Mouse (Mus musculus): Measurements from ENCODE around the gene Smad5. TPM values are rescaled to one million over a fixed set of nuclear protein-coding genes. Genes with fewer than 3 reads are reported as not detected.

The Smad5 gene
- polyA plus RNA-seq (2021; fragmentation: Nextera tagmentation): 2.6 and 6.4 TPM in 2 replicates
- long read RNA-seq, experiment 1, full-length matches to known transcripts: 3 of 12 reads
- long read RNA-seq, experiment 1, partial matches to known transcripts: 0 of 12 reads
- long read RNA-seq, experiment 1, other reads (novel, unspliced or antisense): 9 of 12 reads
- long read RNA-seq, experiment 2, partial matches to known transcripts: 1 of 3 reads
- long read RNA-seq, experiment 2, other reads (novel, unspliced or antisense): 2 of 3 reads

DNA sequence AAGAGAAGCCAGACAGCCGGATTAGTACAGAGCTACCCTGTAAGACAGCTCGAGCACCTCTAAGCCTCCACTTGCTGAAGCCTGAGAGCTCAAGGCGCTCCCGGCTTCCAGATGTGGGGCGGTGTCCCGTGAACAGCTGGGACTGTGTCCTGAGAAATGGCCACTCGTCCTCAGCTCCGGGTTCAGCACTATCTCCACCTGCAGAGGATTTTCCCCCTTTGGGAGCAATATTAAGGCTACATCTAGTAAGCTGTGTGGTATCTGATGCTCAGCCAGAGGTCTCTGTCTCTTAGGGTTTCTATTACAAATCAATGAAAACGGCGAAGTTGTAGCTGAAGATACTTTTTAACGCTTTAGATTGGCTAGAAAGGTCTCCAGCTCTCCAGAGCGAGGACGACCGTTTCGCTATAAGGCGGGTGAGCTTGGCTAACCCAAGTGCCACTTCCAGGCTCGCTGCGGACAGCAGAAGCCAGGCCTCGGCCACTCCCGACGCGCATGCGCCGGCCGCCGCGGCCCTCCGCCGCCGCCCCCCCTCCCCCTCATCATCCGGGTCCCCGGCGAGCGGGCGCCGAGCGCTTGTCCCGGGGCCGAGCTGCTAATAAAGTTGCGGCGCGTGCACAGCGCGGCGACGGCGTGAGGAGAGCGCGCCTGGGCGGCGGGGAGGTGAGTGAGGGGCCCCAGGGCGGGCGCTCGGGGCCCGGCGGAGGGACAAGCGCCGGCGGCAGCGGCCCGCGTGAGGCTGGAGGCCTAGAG lies at the start of gene Smad5:
Smad5 (plus strand) TSS at position 542 of the 753 bp plus-strand sequence.

DNA sequence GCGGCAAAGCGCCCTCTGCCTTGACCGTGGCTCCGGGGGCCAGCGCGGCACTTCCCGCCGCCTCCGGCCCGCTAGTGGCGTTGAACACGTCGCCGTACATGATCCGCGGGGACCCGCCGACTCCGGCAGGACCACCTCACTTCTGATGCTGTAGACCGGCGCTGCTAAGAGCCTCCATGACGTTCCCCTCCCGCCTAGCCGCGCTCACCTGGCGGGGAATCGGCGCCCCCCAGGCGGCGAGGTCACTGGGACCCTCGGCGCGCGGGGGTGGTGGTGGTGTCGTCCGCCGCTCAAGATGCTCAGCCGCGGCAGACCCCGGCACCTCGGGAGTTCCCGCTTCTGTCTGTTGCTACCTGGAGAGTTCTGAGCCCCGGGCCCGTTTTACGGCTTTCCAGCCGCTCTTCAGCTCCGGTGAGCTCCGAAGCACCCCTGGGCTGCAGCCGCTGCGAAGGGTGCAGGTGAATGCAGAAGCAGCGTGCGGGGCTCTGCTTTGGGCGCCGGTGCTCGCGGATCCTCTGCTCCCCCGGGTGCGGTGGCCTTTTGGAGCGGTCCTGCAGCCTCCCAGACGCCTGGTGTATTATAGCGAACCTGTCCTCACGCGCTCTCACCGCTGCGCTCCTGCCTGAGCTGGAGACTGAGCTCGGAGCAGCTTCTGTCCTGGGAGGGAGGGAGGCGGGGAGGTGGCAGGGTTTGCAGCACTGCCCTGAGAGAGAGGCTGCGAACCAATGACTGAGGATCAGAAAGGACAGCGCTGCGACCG lies 50.6 kb downstream of the Smad5 start, which contains the start of gene Gm45623:
Gm45623 (minus strand) TSS at position 636 of the 760 bp plus-strand sequence.

Other genes starting within 250 kb of the Smad5 start
- not detected in 2 replicates for gene Il9, start 220.8 kb upstream of the Smad5 start, polyA plus RNA-seq (2021; fragmentation: Nextera tagmentation)
- 5.3 and 5.6 TPM in 2 replicates for gene Fbxl21, start 180.5 kb upstream of the Smad5 start, polyA plus RNA-seq (2021; fragmentation: Nextera tagmentation)
- gene Lect2, start 154.5 kb upstream of the Smad5 start, polyA plus RNA-seq (2021; fragmentation: Nextera tagmentation): not detected in 2 replicates
- gene Tgfbi, start 93.5 kb upstream of the Smad5 start, polyA plus RNA-seq (2021; fragmentation: Nextera tagmentation): 2.1 TPM in 2 replicates
- gene Gm45623, start 50.8 kb downstream of the Smad5 start, polyA plus RNA-seq (2021; fragmentation: Nextera tagmentation): 1.7 and 2.6 TPM in 2 replicates
- 1.2 and 1.6 TPM in 2 replicates for gene Trpc7, start 193.0 kb downstream of the Smad5 start, polyA plus RNA-seq (2021; fragmentation: Nextera tagmentation)